Mouse (Mus musculus) urinary bladder, postnatal 4 days (tissue): ENCODE measurements around the gene Atxn7l1.
A peak's percentile ranks its signal among the peaks of the same experiment; 100 is the strongest.

Source experiments
- DNase-seq, 2 experiments: peaks; one replicate each; pipeline ENCODE4 v3.0.0; 2021 to 2022; ENCODE audit warnings: low spot score in 2 of 2

The Atxn7l1 gene

DNA sequence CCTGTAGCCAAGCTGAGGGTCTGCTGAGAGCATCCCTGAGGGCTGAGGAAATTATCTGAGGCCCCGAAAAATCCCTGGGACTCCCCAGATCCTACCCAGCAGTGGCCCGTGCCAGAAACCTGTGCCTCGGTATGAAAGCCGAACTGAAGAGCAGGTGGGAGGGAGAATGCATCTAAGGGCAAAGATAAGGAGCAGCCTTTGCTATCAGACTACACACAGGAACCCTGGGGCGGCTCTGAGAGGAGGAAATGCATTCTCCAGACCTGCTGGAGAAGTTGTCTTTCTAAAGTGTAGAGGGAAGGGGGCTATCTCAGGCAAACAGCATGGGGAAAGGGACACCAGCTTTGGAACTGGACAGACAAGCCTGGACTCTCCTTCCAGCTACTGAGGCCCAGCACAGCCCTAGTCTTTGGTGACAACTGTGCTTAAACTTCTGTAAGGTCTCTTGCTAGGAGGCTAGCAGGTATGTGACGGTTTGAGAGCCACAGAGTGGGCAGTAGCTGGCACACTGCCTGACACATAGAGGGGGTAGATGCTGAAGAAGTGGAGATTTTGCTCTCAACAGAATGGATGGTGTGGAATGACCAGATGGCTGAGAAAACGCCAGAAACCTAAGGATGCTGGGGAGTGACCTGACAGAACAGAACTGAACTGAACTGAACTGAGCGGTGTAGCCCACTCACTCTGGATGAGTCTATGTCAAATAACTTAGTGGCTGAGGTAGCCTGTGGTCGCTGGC lies 170.5 kb downstream of the Atxn7l1 start:
- no peak for DNase-seq

DNA sequence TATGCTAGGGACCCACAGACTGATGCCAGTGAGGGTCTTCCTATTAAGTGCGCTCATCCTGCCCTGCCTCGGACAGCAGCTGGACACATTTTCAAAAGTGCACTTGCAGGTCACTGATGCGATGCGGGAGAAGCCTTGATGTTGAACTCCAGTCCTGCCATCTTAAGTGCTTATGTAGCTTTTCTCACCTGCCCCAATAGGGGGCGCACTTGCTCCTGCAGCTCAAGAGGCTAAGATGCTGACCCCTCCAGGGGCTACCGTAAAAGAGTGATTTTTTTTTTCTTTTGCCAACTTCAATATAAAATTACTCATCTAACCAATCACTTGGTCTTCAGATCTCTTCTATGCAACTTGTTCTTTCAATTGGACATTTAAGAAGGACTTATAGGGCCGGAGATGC lies 175.1 kb downstream of the Atxn7l1 start:
- DNase-seq = no peak

DNA sequence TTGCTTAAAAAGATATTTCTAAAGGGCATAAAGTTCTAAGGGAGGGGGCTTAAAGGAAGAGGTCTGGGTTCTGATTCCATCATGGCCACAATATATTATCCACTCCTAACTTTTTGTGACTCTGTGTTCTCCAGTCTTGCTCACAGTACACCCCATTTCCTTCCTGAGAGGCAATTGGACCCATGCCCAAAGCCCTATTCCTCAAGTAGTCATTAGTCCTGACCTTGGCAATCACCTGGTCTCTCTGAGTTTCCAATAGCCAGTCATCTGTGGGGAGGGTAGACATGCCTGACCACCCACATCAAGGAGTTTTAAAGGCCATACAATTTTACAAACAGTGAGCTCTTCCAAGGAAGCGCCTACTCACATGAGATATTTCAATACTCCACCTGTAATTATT lies 176.3 kb downstream of the Atxn7l1 start:
- DNase-seq = no peak

DNA sequence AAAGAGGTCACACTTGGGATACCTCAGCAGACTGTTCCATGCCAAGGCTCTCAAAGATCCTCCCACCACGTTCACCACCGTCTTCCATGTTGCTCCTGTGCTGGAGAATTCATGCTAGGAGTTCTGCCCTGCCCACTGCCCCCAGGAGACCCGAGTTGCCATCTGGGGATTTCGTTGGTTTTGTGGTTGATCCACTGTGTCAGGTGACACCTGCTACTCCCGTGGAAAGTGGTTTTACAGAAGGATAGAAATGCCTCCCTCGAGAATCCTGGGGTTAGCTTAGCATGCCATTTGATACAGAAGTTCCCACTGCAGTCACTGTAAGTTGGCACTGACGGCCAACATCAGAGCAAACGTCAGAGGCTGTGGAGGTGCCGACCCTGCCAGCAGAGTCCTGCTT lies 177.9 kb downstream of the Atxn7l1 start:
- no peak for DNase-seq

DNA sequence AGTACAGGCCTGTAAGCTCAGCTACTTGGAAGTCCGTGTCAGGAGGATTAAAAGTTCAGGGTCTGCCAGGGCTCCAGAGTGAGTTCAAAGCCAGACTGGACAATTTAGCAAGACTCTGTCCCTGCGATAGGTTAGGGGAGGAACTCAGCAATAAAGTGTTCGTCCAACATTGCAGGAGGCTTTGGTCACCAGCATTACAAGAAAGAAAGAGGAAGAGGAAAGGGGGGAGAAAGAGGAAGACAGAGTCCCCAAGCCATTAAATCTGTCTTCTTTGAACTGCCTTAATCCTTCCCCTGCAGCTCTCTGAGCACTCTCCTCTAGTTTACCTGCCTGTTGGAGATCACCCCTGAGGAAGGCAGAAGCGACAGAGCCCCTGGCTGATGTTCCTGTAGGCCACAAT lies 184.6 kb downstream of the Atxn7l1 start:
- no peak for DNase-seq

DNA sequence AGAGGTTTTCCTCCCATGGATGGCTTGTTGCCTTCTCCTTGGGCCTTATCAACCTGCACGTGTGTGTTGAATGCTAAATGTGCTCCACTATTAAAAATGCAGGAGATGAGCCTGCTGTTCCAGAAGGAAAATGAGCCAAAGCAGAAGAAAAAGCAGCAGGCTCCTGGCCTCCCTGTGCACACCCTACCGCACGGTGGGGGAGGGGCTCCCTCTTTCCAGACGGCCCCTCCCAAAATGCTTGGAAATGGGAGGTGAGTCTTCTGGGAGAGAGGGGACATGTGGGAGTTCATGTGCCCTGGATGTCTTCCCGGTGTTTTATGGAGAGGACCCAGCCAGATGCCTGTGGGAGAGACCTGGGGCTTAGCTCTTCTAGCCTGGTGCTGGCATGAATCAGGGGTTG lies 185.3 kb downstream of the Atxn7l1 start:
- DNase-seq = no peak

DNA sequence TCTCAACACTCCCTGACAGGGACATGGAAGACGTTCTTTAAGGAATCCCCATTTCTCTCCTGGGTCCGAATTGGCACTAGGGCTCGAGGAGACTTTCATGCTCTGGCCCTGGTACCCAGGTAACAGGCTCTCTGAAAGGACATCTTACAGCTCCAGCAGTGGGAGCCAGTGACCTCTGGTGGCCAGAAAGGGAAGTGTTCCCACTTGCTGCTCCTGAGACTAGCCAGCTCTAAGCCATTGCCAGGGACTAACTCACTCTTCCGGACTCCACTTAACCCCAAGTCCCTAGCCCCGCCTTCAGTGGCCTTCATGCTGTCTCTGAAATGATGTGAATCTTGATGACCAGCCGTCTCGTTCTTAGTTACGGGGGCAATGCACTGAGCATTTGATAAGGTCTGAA lies 186.4 kb downstream of the Atxn7l1 start:
- DNase-seq = peak; percentile 69 to 75

DNA sequence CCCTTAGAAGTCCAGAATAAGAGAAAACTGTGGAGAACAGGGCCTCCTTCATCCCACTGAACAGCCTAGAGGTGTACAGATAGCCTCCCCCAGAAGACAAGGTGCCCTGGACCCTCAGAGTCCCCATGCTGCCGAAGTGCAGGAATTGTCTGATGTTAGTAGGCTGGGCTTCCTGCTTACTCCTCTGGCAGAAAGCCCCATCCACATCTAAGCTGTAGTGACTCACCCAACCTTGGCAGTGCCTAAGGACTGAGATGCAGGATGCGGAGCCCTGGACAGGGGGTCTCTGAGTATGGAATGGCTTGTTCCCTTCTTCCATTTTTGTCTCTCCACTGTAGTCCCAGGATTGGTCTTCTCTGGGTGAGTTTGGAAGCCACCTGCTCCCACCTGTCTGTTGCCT lies 187.0 kb downstream of the Atxn7l1 start:
- no peak for DNase-seq

DNA sequence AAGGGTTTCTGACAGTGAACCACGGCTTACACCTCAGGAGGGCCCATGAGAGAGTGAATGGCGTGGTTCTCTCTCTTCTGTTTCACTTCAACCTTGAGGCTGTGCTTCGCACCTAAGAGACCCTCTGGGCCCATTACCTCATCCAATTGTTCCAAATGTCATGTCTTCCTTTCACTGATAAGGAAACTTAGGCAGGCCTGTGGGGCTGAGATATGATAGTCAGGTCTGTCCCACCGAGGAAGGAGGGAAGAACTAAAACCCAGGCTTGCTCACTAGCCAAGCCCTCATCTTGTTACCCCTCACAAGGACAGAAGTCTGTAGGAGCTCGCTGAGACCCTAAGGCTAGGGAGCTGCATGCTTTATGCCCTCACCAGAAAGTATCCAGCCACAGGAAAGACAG lies 187.5 kb downstream of the Atxn7l1 start:
- no peak for DNase-seq

DNA sequence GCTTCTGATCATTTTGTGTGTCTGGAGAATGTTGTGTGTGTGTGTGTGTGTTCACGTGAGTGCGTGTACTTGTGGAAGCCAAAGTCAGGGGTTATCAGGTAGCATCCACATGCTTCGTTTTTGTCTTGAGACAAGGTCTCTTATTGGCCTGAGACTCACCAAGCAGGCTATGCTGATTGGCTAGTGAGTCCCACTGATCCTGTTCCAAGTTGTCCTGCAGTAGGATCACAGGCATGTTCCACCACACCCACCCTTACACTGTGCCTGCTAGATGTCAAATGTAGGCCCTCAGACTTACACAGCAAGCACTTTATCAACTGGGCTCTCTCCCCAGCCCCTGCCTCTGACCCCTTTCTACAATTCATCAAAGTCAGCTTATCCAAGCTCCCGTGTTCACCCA lies 187.9 kb downstream of the Atxn7l1 start:
- no peak for DNase-seq

DNA sequence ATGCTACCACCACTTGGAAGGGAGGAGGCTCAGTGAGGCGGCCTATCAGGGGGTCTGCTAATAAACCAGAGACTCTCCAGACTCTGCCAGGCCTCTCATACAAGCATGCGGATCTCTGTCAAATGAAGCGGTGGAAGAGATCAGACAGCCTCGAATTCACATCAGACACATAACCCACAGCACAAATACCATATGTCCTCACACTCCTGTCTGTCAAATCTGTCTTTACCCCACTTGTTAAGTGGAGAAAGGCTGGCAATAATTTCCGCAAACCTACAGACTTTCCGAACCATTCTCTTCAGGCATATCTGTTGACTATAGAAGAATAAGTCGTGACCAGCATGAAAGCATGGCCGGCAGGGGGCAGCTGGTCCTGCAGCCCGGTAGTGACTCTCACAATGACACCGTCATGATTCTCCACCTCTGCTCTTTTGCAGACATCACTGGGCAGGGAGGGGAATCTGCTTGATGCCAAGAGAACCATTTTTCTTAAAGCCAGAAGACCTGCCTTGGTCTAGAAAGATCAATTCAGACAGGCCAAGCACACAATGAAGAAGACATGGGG lies 189.2 kb downstream of the Atxn7l1 start:
- no peak for DNase-seq

DNA sequence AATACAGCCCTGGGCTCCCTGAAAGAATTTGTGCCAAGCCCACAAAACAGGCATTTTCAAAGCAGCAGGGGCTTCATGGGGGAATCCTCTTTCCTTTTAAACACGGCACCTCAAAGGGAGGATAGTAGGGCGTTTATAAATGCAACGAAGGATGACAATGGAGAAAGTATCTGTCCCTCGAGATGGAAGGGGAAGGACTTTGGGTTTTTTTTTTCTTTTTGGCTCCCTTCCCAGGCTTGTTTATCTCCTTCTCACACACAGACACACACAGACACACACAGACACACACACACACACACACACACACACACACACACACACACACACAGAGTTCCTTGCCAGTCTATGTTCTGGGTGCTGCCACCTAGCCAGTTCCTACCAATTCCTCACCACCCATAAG lies 189.8 kb downstream of the Atxn7l1 start:
- no peak for DNase-seq

DNA sequence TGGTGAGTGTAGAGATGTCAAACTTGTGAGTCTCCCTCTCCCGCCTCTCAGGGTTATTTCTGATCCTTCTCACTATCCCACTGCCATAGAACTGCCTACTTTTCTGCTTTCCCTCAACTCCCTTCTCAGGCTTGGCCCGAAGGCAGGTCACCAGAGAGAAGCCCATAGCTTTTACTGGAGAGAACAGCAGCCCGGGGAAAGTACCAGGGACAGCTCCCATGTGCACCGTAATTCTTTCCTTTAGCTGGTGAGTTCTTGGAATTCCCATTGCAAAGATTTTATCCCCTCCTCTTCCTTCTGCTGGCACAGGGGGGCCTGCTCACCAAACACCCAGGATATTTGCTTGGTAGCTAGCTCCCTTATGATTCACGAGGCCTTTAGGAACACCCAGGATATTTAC lies 190.7 kb downstream of the Atxn7l1 start:
- no peak for DNase-seq

DNA sequence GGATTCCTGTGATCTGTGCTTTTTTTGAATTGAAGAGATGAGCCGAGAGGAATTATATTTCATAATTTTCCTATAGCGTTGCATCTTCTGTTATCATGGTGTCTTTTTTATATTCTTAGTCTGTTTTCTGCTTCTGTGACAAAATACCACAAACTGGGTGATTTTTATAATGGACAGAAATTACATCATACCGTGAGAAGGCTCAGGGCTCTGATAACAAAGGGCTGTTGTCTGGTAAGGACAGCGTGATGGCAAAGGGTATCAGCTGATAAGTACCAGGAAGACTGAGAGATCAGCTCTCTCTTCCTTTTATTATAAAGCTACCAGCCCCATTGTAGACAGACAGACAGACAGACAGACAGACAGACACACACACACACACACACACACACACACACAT lies 192.3 kb downstream of the Atxn7l1 start:
- no peak for DNase-seq

DNA sequence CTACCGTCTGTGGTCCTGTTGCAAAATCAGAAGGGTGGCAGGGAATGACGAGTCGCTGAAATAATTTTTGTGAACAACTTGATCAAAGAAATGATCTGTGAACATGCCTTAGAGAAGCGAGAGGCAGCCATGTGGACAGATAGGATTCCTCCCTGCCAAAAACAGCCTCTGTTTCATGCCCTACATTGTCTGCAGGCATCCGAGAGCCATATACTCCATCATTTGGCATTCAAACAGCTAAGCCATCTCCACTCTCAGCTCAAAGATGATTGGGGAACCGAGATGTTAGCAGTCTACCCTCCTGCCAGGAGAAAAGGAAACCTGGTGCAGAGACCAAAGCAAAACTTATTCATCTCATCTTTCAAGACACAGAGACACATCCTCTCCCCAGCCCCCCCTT lies 193.2 kb downstream of the Atxn7l1 start:
- DNase-seq = no peak

DNA sequence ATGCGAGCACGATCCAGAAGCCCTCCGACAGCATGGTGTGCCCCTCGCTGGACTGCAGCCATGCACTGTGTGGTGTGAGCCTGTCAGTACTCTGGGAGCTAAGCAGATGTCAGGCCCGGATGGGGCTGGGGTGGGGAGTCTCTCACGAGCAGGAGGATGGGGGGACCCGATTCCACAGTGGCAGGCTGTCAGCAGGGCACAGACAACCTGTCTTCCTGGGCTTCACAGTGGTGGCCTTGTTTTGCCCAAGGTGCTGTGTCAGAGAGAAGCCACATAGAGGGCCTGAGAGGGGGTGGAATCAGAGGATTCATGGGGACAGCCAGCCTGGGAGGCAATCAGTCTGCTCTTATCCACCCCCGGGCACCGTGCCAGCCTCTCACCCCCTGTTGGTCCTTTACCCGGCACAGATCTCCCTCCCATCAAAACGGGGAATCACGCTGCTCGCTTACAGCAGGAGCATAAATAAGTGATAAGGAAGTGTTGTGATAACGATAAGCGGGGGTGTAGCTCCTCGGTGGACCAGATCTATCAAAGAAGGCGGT lies 193.9 kb downstream of the Atxn7l1 start:
- DNase-seq = no peak

DNA sequence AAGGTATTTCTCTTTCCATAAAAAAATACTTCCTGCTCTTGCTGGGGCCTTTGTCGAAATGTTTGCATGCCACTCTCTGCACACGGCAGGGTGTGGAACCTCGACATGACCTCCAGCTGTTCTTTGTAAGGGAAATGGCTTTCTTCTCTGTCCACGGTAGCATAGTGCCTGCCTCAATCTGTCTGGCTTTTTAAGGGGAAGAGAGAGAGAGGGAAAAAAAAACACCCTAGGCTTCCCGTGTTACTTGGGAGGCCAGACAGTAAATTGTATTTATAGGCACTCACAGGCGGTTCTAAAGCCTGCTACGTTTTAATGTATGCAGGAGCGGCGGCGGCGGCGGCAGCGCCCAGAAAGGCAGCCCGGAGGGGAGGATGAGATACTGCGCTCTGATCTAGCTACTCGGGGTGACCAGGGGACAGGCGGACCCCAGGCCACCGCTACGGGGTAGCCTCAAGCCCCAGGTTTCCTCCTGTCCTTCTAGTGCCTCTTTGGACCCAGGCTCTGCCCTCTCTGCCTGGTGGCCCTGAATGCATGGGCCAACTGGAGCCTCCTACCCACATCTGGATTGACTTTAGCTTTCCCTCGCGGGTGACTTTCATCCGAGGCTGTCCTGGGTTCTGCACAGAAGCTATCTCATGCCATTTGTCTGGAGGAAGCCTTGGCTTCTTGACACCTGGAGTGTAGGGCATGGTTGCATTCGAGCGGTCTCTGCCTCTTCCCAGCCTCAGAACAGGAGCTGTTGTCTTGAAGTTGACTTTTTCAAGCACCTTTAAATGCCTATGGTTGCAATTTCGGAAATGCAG lies 197.7 kb downstream of the Atxn7l1 start:
- DNase-seq = no peak

DNA sequence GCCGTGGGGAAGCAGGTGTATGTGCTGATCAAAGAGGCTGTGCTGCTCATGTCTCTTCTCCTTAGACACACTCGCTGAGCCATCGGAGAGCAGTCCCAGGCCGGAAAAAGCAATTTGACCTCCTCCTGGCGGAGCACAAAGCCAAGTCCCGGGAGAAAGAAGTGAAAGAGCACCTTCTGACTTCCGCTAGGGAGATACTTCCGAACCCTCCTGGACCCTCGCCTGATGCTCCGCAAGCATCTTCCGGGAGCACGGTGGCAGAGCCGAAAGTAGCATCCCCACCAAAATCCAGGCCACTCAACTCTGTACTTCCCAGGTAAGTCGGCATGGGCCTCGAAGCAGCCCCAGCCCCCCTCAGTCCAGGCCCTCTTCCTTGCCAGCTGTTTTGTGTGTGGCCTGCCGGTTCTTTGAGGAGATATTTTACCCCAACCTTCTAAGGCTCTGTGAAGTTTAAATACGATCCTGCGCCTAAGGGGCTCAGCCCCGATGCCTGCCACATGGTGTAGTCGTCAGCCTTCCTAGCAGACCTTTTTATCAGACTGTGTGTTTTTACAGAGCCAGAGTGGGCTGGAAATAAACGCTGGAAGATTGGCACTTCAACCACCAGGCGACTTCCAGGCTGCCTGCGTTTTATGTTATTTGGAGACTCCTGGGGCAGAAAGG lies 198.4 kb downstream of the Atxn7l1 start:
- no peak for DNase-seq

DNA sequence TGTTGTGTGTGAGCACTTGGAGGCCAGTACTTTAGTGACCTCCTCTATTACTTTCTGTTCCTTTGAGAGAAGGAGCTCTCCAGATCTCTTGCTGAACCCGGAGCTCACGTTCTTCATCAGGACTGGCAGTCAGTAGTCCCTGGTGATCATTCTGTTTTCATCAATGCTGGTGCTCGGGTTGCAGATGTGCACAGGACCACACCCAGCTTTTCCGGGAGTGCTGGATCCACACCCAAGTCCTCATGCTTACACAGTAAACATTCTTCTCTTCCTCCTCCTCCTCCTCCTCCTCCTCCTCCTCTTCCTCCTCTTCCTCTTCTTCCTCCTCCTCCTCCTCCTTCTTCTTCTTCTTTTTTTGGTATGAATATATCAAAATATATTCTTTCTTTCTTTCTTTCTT lies 205.2 kb downstream of the Atxn7l1 start:
- DNase-seq = no peak

DNA sequence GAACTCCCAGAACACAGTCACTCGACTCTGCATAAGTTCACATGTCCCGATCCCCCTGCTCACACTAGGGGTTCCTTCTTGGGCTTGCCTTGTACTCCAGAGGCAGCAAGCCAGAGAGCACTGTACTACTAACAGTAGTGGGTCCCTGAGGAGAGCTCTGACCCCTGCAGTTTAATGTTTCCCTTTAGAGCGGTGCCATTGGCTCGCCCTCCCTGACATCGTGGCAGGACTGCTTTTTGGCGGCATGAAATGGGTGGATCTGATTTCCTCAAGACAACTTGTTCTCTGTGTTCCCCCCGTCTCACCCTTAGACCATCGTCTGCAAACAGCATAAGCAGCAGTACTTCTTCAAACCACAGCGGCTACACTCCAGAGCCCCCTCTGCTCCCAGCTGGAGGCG lies 210.9 kb downstream of the Atxn7l1 start:
- no peak for DNase-seq

DNA sequence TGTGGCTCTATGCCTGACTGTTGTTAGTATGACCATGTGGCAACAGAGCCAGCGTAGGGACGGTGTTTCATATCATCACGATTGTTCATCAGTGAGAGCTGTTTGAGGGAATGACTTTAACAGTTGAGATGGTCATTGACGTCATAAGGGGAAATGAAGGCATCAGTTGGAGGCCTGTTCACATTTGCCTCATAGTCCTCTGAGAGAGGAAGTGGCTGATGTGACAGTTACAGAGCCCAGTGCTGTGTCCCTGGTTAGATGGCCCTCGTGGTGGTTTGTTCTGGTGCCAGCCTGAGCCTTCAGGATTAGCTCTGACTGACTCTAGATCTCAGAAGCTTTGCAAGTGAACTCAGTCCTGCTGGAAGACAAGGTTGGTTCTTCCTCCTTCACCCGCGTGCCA lies 211.7 kb downstream of the Atxn7l1 start:
- DNase-seq = no peak

DNA sequence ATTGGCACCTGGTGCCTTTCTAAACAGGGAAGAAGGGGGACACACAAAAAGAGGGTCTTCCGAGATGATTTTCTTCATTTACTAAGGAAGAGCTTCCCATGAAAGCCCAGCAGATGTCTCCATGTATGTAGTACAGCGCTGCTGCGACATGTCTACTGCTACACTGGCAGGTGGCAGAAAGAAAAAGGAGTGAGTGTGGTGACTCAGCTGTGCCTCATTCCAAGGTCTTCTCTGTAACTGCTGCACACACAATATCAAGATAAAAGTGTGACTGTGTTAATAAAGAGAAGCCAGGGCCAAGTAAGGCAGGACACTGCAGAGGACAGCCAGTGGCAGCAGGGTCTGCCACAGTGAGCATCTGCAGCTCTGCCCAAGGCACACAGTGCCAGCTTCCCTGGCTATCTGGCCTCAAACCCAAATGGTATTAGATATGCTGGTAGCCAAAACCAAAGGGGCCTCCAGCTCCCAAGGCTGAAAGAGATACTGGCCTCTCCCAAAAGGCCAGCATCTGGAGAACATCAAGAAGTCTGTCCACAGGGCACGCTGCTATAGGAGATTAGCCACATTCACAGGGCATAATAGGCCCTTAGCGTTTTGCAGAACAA lies 212.5 kb downstream of the Atxn7l1 start:
- no peak for DNase-seq
